Mouse (Mus musculus) ES-E14 (cell line): ENCODE measurements around the gene Drg2. TPM values are rescaled to one million over a fixed set of nuclear protein-coding genes. Genes with fewer than 3 reads are reported as not detected.

Source experiments
- DNase-seq: peaks from one replicate; pipeline ENCODE4 v3.0.0-alpha.2; 2013; ENCODE audit warnings: low read depth, low spot score
- H3K27ac ChIP-seq: 2 replicates; pipeline ENCODE4 v1.5.1; 2012; ENCODE audit warnings: low read depth, mild to moderate bottlenecking, low read length, moderate library complexity, mixed read lengths; ENCODE audit not compliant: poor library complexity, insufficient read depth, severe bottlenecking
- H3K36me3 ChIP-seq: 2 replicates; pipeline ENCODE4 v1.6.1; 2012; ENCODE audit warnings: mild to moderate bottlenecking, low read length, moderate library complexity, mixed read lengths; ENCODE audit not compliant: control insufficient read depth, poor library complexity, insufficient read depth, severe bottlenecking
- H3K4me1 ChIP-seq, 2 experiments: fragments of 150-350 bp in 1 of 2; sonication (generic) in 1 of 2; 2 replicates each; pipeline ENCODE4 v1.6.1; 2012; ENCODE audit warnings: low read length in 2 of 2, mild to moderate bottlenecking in 1 of 2, mixed read lengths in 1 of 2; ENCODE audit not compliant: control insufficient read depth in 2 of 2, insufficient read depth in 2 of 2, poor library complexity in 1 of 2
- H3K4me3 ChIP-seq, 2 experiments: fragments of 150-350 bp in 1 of 2; sonication (generic) in 1 of 2; 2 replicates each; pipeline ENCODE4 v1.5.1; 2012; ENCODE audit warnings: low read length in 2 of 2, low read depth in 1 of 2, mild to moderate bottlenecking in 1 of 2, mixed read lengths in 1 of 2; ENCODE audit not compliant: insufficient read depth in 1 of 2, poor library complexity in 1 of 2, severe bottlenecking in 1 of 2
- H3K9ac ChIP-seq: 2 replicates; pipeline ENCODE4 v1.6.1; 2012; ENCODE audit warnings: low read depth, mild to moderate bottlenecking, low read length, mixed read lengths; ENCODE audit not compliant: poor library complexity, insufficient read depth, severe bottlenecking
- H3K9me3 ChIP-seq: fragments of 150-350 bp; sonication (generic); 2 replicates; pipeline ENCODE4 v1.6.1; 2012; ENCODE audit warnings: low read depth, mild to moderate bottlenecking, low read length; ENCODE audit not compliant: control insufficient read depth, insufficient read depth
- CHD2 ChIP-seq: IDR thresholded peaks from 2 replicates; pipeline ENCODE4 v1.6.1; 2014; ENCODE audit warnings: mild to moderate bottlenecking, low read depth, low read length, inconsistent platforms
- HCFC1 ChIP-seq: IDR thresholded peaks from 2 replicates; pipeline ENCODE4 v1.6.1; 2012; ENCODE audit warnings: low read length, inconsistent platforms, borderline replicate concordance; ENCODE audit not compliant: insufficient read depth
- MAFK ChIP-seq: IDR thresholded peaks from 2 replicates; pipeline ENCODE4 v1.6.1; 2014; ENCODE audit warnings: mild to moderate bottlenecking, low read depth, low read length, inconsistent platforms; ENCODE audit not compliant: insufficient read depth
- ZC3H11A ChIP-seq: IDR thresholded peaks from 2 replicates; pipeline ENCODE4 v1.6.1; 2012; ENCODE audit warnings: low read depth, mild to moderate bottlenecking, inconsistent platforms, low read length, borderline replicate concordance
- ZNF384 ChIP-seq: IDR thresholded peaks from 2 replicates; pipeline ENCODE4 v1.6.1; 2012; ENCODE audit warnings: low read depth, low read length, inconsistent platforms
- in situ Hi-C, 2 experiments: fragments of 600-800 bp; cut with MboI; formaldehyde crosslinking; loops; one replicate each; pipeline ENCODE4 v1.15.1; 2025; ENCODE audit warnings: low sequenced_read_pairs in 2 of 2, inconsistent platforms in 1 of 2; ENCODE audit not compliant: unreplicated experiment in 2 of 2
- total RNA-seq: library from RNA; depleted of rRNA; stranded (reverse); fragments of 300-350 nt; gene quantifications from 2 replicates; pipeline ENCODE4 v1.2.3, GENCODE M21; 2012

Drg2 gene
- total RNA-seq, 1 experiment: 96.7 TPM

DNA sequence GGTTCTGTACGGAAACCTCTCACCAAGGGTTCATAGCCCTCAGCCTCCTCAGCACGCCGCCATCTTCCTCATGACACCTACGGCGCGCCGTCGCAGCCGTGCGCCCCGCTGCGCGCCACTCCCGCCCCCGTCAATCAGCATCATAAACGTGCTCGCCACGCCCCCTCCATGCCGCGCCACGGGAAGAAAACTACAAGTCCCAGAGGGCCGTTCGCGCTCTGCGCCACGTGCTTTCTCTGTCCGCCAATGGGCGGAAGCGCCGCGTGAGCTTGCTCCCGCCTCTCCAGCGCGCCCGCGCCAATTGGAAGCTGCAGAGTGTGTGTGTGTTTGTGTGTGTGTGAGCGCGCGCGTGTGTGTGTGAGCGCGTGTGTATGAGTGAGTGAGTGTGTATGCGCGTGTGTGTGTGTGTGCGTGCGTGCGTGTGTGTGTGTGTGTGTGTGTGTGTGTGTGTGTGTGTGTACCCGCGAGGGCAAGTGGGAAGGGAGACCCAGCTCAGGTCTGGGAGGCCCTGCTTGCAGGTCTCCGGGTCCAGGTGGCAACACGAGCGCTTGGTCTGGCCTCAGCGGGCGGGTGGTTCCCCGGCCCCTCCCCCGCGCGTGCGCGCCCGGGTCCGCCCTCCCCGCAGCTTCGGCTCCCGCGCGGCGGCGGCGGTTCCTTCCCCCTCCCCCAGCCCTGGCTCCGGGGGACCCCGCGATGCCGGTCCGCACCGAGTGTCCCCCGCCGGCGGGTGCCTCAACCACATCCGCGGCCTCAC lies 37.3 kb upstream of the Drg2 start, which contains the start of gene Gid4:
TSS of gene Gid4 (plus strand) at position 183 of the 754 bp plus-strand sequence.
- Histone ChIP-seq H3K4me3 (peak within 1 kb of the TSS; percentile 95 to 96), H3K36me3 (no peaks in the 10 kb centered on the region), H3K9ac (peak within 1 kb of the TSS; percentile 93), H3K27ac (peak within 1 kb of the TSS; percentile 65), H3K9me3 (no peaks in the 10 kb centered on the region), H3K4me1 (no peaks in the 10 kb centered on the region; a peak in 1 of 4 replicates)
- in situ Hi-C loops: no loop called here
- TF ChIP-seq MAFK (no peak), ZNF384 (no peak), CHD2 (peak; percentile 84), HCFC1 (peak; percentile 98), ZC3H11A (no peak)
- peak; percentile 99 for DNase-seq

DNA sequence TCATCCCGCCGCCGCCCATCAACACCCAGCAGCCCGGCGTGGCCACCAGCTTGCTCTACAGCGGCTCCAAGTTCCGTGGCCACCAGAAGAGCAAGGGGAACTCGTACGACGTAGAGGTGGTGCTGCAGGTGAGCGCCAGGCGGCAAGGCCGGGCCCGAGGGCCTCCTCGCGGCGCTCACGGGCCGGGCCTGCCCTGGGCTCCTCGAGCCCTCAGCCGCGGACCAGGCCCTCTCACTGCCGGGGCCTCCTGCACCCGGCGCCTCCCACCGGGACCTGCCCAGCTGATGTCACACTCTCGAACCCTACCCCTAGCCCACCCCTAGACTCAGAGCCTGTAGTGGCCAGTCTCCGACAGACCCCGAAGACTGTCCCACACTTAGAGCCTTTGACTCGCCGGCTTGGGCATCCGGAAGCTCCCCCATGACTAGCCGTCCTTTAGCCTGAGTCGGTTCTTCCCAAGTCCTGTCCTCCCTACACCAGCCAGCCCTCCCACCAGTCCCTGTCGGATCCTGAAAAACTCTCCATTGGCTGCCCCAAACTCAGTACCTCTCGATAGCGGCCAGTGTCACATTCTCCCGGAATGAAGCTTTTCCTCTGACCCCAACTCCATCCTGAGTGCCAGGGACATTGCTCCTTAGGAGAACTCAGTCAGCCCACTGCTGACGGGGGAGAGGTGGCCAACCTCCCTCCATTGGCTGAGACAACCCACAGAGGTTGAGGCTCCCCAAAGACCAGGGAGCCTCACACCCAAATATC lies 36.5 kb upstream of the Drg2 start, which contains the start of gene Atpaf2:
TSS of gene Atpaf2 (minus strand) at position 741 of the 756 bp plus-strand sequence.
- in situ Hi-C loops: no loop called here
- H3K9me3 ChIP-seq: no peaks in the 10 kb centered on the region
- TF ChIP-seq ZNF384: no peak
- no peak for TF ChIP-seq CHD2
- no peak for TF ChIP-seq MAFK
- no peak for TF ChIP-seq HCFC1
- no peak for TF ChIP-seq ZC3H11A

DNA sequence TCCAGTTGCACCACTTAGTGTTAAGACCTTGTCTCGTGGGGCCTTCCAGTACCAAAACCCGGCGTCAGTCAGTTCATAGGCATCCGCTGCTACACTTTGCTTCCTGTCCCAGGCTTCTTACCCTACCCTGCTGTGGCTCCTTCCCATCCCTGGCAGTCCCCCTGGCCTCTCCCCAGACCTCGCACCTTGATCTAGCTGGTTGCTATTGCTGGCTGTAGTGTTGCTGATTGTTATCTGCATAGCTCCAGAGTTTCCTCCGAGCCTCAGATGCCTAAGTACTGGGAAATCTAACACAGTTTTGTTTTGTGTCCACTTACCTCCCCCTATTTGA lies 36.0 kb upstream of the Drg2 start:
- no peak overlapping the region for H3K27ac ChIP-seq
- DNase-seq: no peak

More for the DNA sequence above, 36.5 kb upstream of the Drg2 start, which contains the start of gene Atpaf2:
- H3K9ac ChIP-seq: peak within 1 kb of the TSS; percentile 88
- peak within 1 kb of the TSS; percentile 65 for H3K27ac ChIP-seq
- DNase-seq: no peak
- H3K4me1 ChIP-seq: peaks cover 0 to 3% of the 10 kb centered on the region in 2 experiments; a peak in 2 of 4 replicates
- no peaks in the 10 kb centered on the region for H3K36me3 ChIP-seq
- peak within 1 kb of the TSS; percentile 91 to 96 for H3K4me3 ChIP-seq

DNA sequence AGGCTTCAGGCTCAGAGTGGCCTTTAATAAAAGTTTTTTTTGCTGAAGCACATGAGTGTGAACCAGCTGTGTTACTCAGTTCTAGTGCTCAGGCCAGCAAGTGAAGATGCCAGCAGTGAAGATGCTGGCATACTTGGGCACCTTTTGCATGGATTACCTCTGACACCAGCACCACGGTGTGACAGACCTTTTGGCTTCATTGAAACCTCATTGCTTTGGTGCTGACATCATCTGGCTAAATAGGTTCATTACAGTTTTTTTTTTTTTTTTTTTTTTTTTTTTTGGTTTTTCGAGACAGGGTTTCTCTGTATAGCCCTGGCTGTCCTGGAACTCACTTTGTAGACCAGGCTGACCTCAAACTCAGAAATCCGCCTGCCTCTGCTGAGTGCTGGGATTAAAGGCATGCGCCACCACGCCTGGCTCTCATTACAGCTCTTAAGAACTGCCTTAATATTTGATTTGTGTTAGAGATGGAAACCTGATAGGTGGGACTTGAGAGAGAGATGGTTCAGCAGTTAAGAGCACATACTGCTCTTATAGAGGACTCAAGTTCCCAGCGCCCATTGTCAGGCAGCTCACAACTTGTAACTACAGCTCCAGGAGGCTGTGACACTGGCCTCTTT lies 32.2 kb upstream of the Drg2 start:
- H3K27ac ChIP-seq: no peak overlapping the region
- no peak for DNase-seq
- TF ChIP-seq ZNF384 (peak; percentile 94), CHD2 (no peak)
- peaks cover 0 to 5% of the 10 kb centered on the region in 2 experiments; a peak in 3 of 4 replicates for H3K4me1 ChIP-seq
- in situ Hi-C loops: no loop called here
- H3K9ac ChIP-seq: no peak overlapping the region
- H3K4me3 ChIP-seq: no peak overlapping the region
- H3K36me3 ChIP-seq: no peaks in the 10 kb centered on the region; the same call in 1 of the 2 replicates
- no peaks in the 10 kb centered on the region for H3K9me3 ChIP-seq

More for the DNA sequence above, 36.0 kb upstream of the Drg2 start:
- no peak for TF ChIP-seq ZNF384
- TF ChIP-seq MAFK: no peak
- no peak for TF ChIP-seq HCFC1
- no peak for TF ChIP-seq ZC3H11A
- no peak for TF ChIP-seq CHD2
- Histone ChIP-seq H3K4me1 (peaks cover 0 to 5% of the 10 kb centered on the region in 2 experiments; a peak in 3 of 4 replicates), H3K9ac (peak overlapping the region; percentile 88), H3K36me3 (no peaks in the 10 kb centered on the region), H3K4me3 (peak overlapping the region; percentile 91 to 96), H3K9me3 (no peaks in the 10 kb centered on the region)
- in situ Hi-C loops: no loop called here
